Mouse (Mus musculus) testis, adult 10 weeks (tissue): Measurements from ENCODE around the gene Hist1h2ah. TPM values are rescaled to one million over a fixed set of nuclear protein-coding genes. Genes with fewer than 3 reads are reported as not detected.

Source experiments
- polyA plus RNA-seq: library from polyadenylated mRNA; stranded (reverse); fragments of 350-450 nt; fragmentation: Illumina TruSeq; extraction: RNeasy Lipid Tissue Mini Kit (QIAGEN cat#74804); gene quantifications from one replicate; pipeline ENCODE4 v1.2.3, GENCODE M21; 2014; ENCODE audit warnings: low read depth, low replicate concordance

Hist1h2ah gene
- polyA plus RNA-seq = not detected

DNA sequence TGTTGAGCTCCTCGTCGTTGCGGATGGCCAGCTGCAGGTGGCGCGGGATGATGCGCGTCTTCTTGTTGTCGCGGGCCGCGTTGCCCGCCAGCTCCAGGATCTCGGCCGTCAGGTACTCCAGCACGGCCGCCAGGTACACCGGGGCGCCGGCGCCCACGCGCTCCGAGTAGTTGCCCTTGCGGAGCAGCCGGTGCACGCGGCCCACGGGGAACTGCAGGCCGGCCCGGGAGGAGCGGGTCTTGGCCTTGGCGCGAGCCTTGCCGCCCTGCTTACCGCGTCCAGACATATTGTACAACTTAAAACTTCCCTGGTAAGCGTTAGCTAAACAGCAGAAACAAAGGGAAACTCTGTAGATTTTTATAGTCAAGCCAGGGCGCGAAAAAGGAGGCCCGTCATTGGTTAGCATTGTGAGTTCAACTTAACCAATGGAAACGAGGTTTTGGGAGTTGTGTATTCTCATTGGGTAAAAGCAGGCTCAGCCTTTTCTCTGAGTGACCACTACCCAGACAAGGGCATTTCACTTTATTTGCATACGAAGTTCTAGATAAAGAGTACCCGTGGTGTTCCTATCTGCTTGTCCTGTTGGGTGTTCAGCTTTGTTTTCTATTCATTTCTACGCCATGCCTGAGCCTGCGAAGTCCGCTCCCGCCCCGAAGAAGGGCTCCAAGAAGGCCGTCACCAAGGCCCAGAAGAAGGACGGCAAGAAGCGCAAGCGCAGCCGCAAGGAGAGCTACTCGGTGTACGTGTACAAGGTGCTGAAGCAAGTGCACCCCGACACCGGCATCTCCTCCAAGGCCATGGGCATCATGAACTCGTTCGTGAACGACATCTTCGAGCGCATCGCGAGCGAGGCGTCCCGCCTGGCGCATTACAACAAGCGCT lies at the start of gene Hist1h2ah, which contains the start of gene Hist1h2bk:
Hist1h2ah (minus strand) TSS at position 302 of the 882 bp plus-strand sequence.
Hist1h2bk (plus strand) TSS at position 604 of the 882 bp plus-strand sequence.

GRCm38 (mm10) chr13:22084140-22084539 lies 48.8 kb upstream of the Hist1h2ah start, which contains the start of gene Vmn1r188:
TSS of gene Vmn1r188 (plus strand) at chr13:22084440.

DNA sequence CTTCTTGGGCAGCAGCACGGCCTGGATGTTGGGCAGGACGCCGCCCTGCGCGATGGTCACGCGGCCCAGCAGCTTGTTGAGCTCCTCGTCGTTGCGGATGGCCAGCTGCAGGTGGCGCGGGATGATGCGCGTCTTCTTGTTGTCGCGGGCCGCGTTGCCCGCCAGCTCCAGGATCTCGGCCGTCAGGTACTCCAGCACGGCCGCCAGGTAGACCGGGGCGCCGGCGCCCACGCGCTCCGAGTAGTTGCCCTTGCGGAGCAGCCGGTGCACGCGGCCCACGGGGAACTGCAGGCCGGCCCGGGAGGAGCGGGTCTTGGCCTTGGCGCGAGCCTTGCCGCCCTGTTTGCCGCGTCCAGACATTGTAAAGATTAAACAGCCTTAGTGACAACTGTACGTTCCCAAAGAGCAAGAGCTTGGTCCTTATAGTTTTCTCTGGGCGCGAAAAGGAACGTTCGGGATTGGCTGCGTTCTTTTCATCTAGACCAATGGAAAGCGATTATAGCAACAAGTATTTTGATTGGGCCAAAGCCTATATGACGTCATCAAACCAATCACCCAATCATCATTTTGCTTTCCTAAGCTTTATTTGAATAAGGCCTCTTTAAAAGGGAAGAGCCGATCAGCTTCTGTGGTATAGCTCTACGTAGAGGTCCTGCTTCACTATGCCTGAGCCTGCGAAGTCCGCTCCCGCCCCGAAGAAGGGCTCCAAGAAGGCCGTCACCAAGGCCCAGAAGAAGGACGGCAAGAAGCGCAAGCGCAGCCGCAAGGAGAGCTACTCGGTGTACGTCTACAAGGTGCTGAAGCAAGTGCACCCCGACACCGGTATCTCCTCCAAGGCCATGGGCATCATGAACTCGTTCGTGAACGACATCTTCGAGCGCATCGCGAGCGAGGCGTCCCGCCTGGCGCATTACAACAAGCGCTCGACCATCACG lies 7.5 kb upstream of the Hist1h2ah start, which contains the start of the genes Hist1h2ag and Hist1h2bj:
Hist1h2ag (minus strand) TSS at position 377 of the 935 bp plus-strand sequence.
Hist1h2bj (plus strand) TSS at position 647 of the 935 bp plus-strand sequence.

DNA sequence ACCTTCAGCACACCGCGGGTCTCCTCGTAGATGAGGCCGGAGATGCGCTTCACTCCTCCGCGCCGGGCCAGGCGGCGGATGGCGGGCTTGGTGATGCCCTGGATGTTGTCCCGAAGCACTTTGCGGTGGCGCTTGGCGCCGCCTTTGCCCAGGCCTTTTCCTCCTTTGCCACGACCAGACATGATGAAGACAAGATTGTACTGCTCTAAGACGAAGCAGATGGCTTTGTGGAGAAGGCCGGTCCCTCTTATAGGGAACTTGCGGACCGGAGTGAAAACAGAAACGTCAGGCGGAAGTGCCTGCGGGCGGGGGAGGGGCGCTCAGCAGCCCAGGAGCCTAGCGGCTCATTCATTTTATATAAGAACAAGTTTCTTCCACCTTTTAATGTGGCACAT lies 5.8 kb upstream of the Hist1h2ah start, which contains the start of gene Hist1h4i:
Hist1h4i (minus strand) TSS at position 221 of the 395 bp plus-strand sequence.

DNA sequence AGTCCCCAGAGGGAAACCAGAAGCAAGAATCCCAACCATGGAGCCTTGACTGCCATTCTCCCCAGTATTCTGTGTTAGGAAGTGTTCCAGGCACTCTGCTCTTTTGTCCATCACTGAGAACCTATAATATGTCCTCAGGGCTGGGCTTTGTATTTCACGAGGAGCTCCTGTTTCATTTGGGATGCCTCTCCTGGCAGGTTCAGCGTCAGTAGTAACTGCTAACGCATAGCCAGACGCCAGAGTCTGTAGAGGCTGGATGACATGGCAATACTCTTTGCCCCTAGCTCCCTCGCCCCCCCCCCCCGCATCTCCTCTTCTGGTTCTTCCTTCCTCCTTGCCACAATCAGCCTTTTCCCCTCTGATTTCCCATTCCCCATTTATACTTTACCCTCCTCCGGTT lies 25.7 kb downstream of the Hist1h2ah start, which contains the start of gene Prss16:
Prss16 (minus strand) TSS at position 101 of the 400 bp plus-strand sequence.

Other genes starting within 250 kb of the Hist1h2ah start
- not detected for gene Hist1h2an, start 248.3 kb downstream of the Hist1h2ah start, polyA plus RNA-seq
- 27.9 TPM for gene Hist1h2bp, start 248.1 kb downstream of the Hist1h2ah start, polyA plus RNA-seq
- gene Hist1h2bq, start 225.4 kb downstream of the Hist1h2ah start, polyA plus RNA-seq = not detected
- not detected for gene Hist1h2ao, start 225.1 kb downstream of the Hist1h2ah start, polyA plus RNA-seq
- gene Hist1h4m, start 223.8 kb downstream of the Hist1h2ah start, polyA plus RNA-seq = not detected
- gene Hist1h4n, start 203.4 kb downstream of the Hist1h2ah start, polyA plus RNA-seq = not detected
- not detected for gene Hist1h2ap, start 202.1 kb downstream of the Hist1h2ah start, polyA plus RNA-seq
- 0.48 TPM for gene Hist1h2br, start 201.8 kb downstream of the Hist1h2ah start, polyA plus RNA-seq
- gene Zfp184, start 90.5 kb downstream of the Hist1h2ah start, polyA plus RNA-seq = 25.6 TPM
- 85.0 TPM for gene Pom121l2, start 54.4 kb downstream of the Hist1h2ah start, polyA plus RNA-seq
- 0.14 TPM for gene Prss16, start 25.8 kb downstream of the Hist1h2ah start, polyA plus RNA-seq
- not detected for gene Hist1h2bk, start 302 bp upstream of the Hist1h2ah start, polyA plus RNA-seq
- gene Hist1h4i, start 5.8 kb upstream of the Hist1h2ah start, polyA plus RNA-seq = 0.99 TPM
- not detected for gene Hist1h2ag, start 7.4 kb upstream of the Hist1h2ah start, polyA plus RNA-seq
- not detected for gene Hist1h2bj, start 7.6 kb upstream of the Hist1h2ah start, polyA plus RNA-seq
- gene Vmn1r188, start 48.9 kb upstream of the Hist1h2ah start, polyA plus RNA-seq = 0.03 TPM
- gene Vmn1r189, start 70.3 kb upstream of the Hist1h2ah start, polyA plus RNA-seq = not detected
- gene Vmn1r191, start 148.4 kb upstream of the Hist1h2ah start, polyA plus RNA-seq = not detected
- gene Vmn1r192, start 155.6 kb upstream of the Hist1h2ah start, polyA plus RNA-seq = not detected
- gene Vmn1r193, start 187.6 kb upstream of the Hist1h2ah start, polyA plus RNA-seq = not detected
- gene Vmn1r194, start 208.6 kb upstream of the Hist1h2ah start, polyA plus RNA-seq = not detected
- gene Vmn1r195, start 235.0 kb upstream of the Hist1h2ah start, polyA plus RNA-seq = not detected